Mouse (Mus musculus): ENCODE measurements at regions not wholly inside any gene's neighbourhood (a gene's known extent, or its start where the extent isn't known, plus 50 kb on each side); places are given as distances from the start of the nearest gene placed in this dataset.

DNA sequence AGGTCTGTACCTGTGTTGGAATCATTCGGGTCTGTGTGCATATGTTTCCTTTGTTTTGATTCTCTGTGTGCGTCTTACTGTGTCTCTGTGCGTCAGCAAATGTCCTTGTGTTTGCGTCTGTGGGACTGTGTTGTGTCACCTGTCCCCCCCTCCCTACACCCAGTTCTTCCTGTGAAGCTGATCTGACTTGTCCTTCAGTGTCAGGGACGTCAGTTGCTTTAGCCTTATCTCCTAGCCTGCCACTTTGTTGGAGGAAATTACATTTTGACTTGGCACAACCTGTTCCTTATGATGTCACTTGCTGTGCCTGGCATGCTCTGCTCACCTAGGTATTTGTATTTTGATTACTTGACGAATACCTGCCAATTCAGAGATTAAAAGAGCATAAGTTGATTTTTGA, 90.4 kb upstream of the Cpeb4 start:
- H3K27ac ChIP-seq (ENCODE audit: insufficient read depth, low read depth, low read length): no peak overlapping the region
- H3K4me1 ChIP-seq (ENCODE audit: control insufficient read depth, insufficient read depth, low read length): peaks cover 25% of the 10 kb centered on the region
- 81% methylated on average over 6 of the region's 6 CpGs for WGBS
- H3K27me3 ChIP-seq (replicated peaks; ENCODE audit: control insufficient read depth, insufficient read depth, low read length): no peaks in the 10 kb centered on the region
- H3K4me3 ChIP-seq (ENCODE audit: insufficient read depth, low read depth, low read length): no peak overlapping the region
- TF ChIP-seq POLR2A (IDR thresholded peaks at IDR 0.05; ENCODE audit: low read depth, low read length) (no peak), CTCF (conservative IDR thresholded peaks at IDR 0.05; ENCODE audit: insufficient read depth, insufficient read length, low read depth, low read length) (no peak)
- DNase-seq: no peak
- H3K36me3 ChIP-seq (ENCODE audit: control insufficient read depth, insufficient read depth, low read length): no peaks in the 10 kb centered on the region

GRCm38 (mm10) chr11:31783506-31784063, 88.4 kb upstream of the Cpeb4 start:
- H3K36me3 ChIP-seq (ENCODE audit: control insufficient read depth, insufficient read depth, low read length): no peaks in the 10 kb centered on the region
- TF ChIP-seq CTCF (conservative IDR thresholded peaks at IDR 0.05; ENCODE audit: insufficient read depth, insufficient read length, low read depth, low read length) (no peak), POLR2A (IDR thresholded peaks at IDR 0.05; ENCODE audit: low read depth, low read length) (no peak)
- H3K27me3 ChIP-seq (replicated peaks; ENCODE audit: control insufficient read depth, insufficient read depth, low read length): no peaks in the 10 kb centered on the region
- DNase-seq: no peak
- 63% methylated on average over 4 of the region's 4 CpGs for WGBS
- H3K4me1 ChIP-seq (ENCODE audit: control insufficient read depth, insufficient read depth, low read length): peaks cover 16% of the 10 kb centered on the region
- no peak overlapping the region for H3K4me3 ChIP-seq (ENCODE audit: insufficient read depth, low read depth, low read length)
- H3K27ac ChIP-seq (ENCODE audit: insufficient read depth, low read depth, low read length): no peak overlapping the region

DNA sequence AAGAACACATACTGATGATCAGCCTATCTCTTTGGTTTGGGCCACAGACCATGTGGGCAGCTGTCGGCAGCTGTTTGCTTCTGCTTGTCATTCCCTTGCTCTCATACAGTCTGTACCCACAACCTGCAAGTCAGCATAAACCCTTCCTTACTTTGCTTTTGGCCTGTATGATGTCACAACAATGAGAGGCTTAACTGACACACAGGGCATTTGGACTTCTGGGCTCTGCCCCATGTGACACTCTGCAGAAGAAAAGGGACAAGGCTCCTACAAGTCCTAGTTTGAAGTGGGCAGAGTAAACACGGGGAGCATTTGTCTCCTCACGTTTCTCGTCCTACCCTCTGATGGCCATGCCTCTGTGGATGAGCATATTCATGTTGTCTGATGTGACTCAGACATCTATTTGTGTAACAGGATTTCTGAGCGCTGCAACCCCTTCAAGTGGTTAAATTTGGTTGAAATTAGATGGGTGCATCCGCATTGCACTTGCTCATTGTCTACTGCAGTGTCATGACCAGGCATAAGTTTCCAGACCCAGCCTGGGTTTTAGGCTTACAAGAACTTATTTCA, 87.6 kb upstream of the Cpeb4 start:
- no peak for DNase-seq
- Histone ChIP-seq H3K27me3 (replicated peaks; ENCODE audit: control insufficient read depth, insufficient read depth, low read length) (no peaks in the 10 kb centered on the region), H3K4me1 (ENCODE audit: control insufficient read depth, insufficient read depth, low read length) (peaks cover 8% of the 10 kb centered on the region; the same call in 1 of the 2 replicates), H3K36me3 (ENCODE audit: control insufficient read depth, insufficient read depth, low read length) (no peaks in the 10 kb centered on the region), H3K27ac (ENCODE audit: insufficient read depth, low read depth, low read length) (no peak overlapping the region), H3K4me3 (ENCODE audit: insufficient read depth, low read depth, low read length) (no peak overlapping the region)
- no peak for TF ChIP-seq POLR2A (IDR thresholded peaks at IDR 0.05; ENCODE audit: low read depth, low read length)
- no peak for TF ChIP-seq CTCF (conservative IDR thresholded peaks at IDR 0.05; ENCODE audit: insufficient read depth, insufficient read length, low read depth, low read length)
- WGBS: 94% methylated on average over 6 of the region's 6 CpGs

- TF ChIP-seq POLR2A (IDR thresholded peaks at IDR 0.05; ENCODE audit: low read depth, low read length) (no peak), CTCF (conservative IDR thresholded peaks at IDR 0.05; ENCODE audit: insufficient read depth, insufficient read length, low read depth, low read length) (no peak)
- Histone ChIP-seq H3K27ac (ENCODE audit: insufficient read depth, low read depth, low read length) (no peak overlapping the region), H3K4me3 (ENCODE audit: insufficient read depth, low read depth, low read length) (no peak overlapping the region), H3K27me3 (replicated peaks; ENCODE audit: control insufficient read depth, insufficient read depth, low read length) (no peaks in the 10 kb centered on the region), H3K4me1 (ENCODE audit: control insufficient read depth, insufficient read depth, low read length) (peaks cover 8% of the 10 kb centered on the region; the same call in 1 of the 2 replicates), H3K36me3 (ENCODE audit: control insufficient read depth, insufficient read depth, low read length) (no peaks in the 10 kb centered on the region)
- DNase-seq: peak; percentile 48
- 60% methylated on average over 7 of the region's 7 CpGs for WGBS
Observed at GRCm38 (mm10) chr11:31785160-31785559, 86.9 kb upstream of the Cpeb4 start.

DNA sequence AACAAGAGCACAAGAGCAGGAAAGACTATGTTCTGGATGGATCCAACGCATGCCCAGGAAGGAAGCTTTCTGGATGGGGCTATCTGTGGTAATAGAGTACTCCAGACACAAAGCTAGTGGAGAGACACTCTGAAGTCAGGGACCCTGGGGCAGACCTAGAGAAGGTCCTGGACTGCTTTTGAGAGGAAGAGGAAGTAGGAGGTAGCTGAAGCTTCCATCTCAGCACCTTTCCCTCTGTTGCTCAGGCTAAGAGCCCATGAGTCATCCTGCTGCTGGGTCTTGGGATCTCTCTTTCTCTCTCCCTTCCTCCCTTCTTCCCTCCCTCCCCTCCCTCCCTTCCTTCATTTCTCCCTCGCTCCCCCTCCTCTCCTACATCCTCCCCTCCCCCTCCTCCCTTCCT, 84.6 kb upstream of the Cpeb4 start:
- H3K27ac ChIP-seq (ENCODE audit: insufficient read depth, low read depth, low read length): no peak overlapping the region

GRCm38 (mm10) chr11:31787917-31788703, 83.9 kb upstream of the Cpeb4 start:
- no peaks in the 10 kb centered on the region for H3K27me3 ChIP-seq (replicated peaks; ENCODE audit: control insufficient read depth, insufficient read depth, low read length)
- H3K36me3 ChIP-seq (ENCODE audit: control insufficient read depth, insufficient read depth, low read length): no peaks in the 10 kb centered on the region
- H3K4me1 ChIP-seq (ENCODE audit: control insufficient read depth, insufficient read depth, low read length): peaks cover 8% of the 10 kb centered on the region; the same call in 1 of the 2 replicates
- DNase-seq: no peak
- no peak overlapping the region for H3K27ac ChIP-seq (ENCODE audit: insufficient read depth, low read depth, low read length)
- WGBS: 20% methylated on average over 2 of the region's 2 CpGs
- no peak overlapping the region for H3K4me3 ChIP-seq (ENCODE audit: insufficient read depth, low read depth, low read length)
- TF ChIP-seq POLR2A (IDR thresholded peaks at IDR 0.05; ENCODE audit: low read depth, low read length): no peak
- TF ChIP-seq CTCF (conservative IDR thresholded peaks at IDR 0.05; ENCODE audit: insufficient read depth, insufficient read length, low read depth, low read length): no peak

More for the DNA sequence above, 84.6 kb upstream of the Cpeb4 start:
- TF ChIP-seq CTCF (conservative IDR thresholded peaks at IDR 0.05; ENCODE audit: insufficient read depth, insufficient read length, low read depth, low read length) (no peak), POLR2A (IDR thresholded peaks at IDR 0.05; ENCODE audit: low read depth, low read length) (no peak)
- DNase-seq: no peak
- Histone ChIP-seq H3K36me3 (ENCODE audit: control insufficient read depth, insufficient read depth, low read length) (no peaks in the 10 kb centered on the region), H3K4me3 (ENCODE audit: insufficient read depth, low read depth, low read length) (no peak overlapping the region), H3K27me3 (replicated peaks; ENCODE audit: control insufficient read depth, insufficient read depth, low read length) (no peaks in the 10 kb centered on the region), H3K4me1 (ENCODE audit: control insufficient read depth, insufficient read depth, low read length) (peaks cover 8% of the 10 kb centered on the region; the same call in 1 of the 2 replicates)
- 62% methylated on average over 2 of the region's 2 CpGs for WGBS

DNA sequence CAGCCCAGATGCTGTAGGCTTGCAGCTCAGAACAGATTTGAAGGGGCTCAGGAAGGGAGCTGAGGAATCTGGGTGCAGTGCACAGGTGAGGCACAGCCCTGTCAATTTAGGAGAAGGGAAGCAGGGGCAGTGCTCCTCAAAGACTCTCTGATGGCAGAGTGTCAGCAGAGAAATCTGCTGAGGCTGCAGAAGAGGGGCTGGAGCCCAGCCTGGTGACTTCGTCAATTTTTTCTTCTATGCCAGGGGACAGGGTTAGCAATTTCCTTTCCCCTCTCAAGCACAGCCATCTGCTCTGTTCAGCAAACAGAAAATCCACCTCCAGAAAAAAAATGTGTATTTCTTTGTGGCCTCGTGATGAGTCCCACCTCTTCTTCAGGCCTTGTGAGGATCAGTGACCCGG, 82.0 kb upstream of the Cpeb4 start:
- Histone ChIP-seq H3K4me1 (ENCODE audit: control insufficient read depth, insufficient read depth, low read length) (no peaks in the 10 kb centered on the region; the same call in 1 of the 2 replicates), H3K27ac (ENCODE audit: insufficient read depth, low read depth, low read length) (no peak overlapping the region), H3K36me3 (ENCODE audit: control insufficient read depth, insufficient read depth, low read length) (no peaks in the 10 kb centered on the region), H3K4me3 (ENCODE audit: insufficient read depth, low read depth, low read length) (no peak overlapping the region), H3K27me3 (replicated peaks; ENCODE audit: control insufficient read depth, insufficient read depth, low read length) (no peaks in the 10 kb centered on the region)
- no peak for DNase-seq
- WGBS: 62% methylated on average over 3 of the region's 3 CpGs
- TF ChIP-seq CTCF (conservative IDR thresholded peaks at IDR 0.05; ENCODE audit: insufficient read depth, insufficient read length, low read depth, low read length) (no peak), POLR2A (IDR thresholded peaks at IDR 0.05; ENCODE audit: low read depth, low read length) (no peak)

All from kidney, adult 2 months (tissue).